Mouse (Mus musculus): Measurements from ENCODE around the gene Fam163a.
"Not testable (repeated sequence)": the region's sequence is repeated elsewhere in the genome, so short reads cannot be mapped to it uniquely, and the experiment has no call there.

Fam163a gene

GRCm38 (mm10) chr1:156084603-156085002, 120.2 kb downstream of the Fam163a start:
- DNase-seq (ENCODE audit: low spot score in 2 of 2): no peak

GRCm38 (mm10) chr1:156077655-156078054, 127.2 kb downstream of the Fam163a start:
- no peak for DNase-seq (ENCODE audit: low spot score in 2 of 2)

GRCm38 (mm10) chr1:156076474-156076873, 128.4 kb downstream of the Fam163a start:
- no peak for DNase-seq (ENCODE audit: low spot score in 2 of 2)

- DNase-seq (ENCODE audit: low spot score in 2 of 2): no peak
Observed at GRCm38 (mm10) chr1:156074575-156074974, 130.3 kb downstream of the Fam163a start.

GRCm38 (mm10) chr1:156073169-156073821, 131.5 kb downstream of the Fam163a start:
- DNase-seq (ENCODE audit: low spot score in 2 of 2): no peak

GRCm38 (mm10) chr1:156070106-156070505, 134.7 kb downstream of the Fam163a start:
- DNase-seq (ENCODE audit: low spot score in 2 of 2): no peak

- no peak for DNase-seq (ENCODE audit: low spot score in 2 of 2)
Observed at GRCm38 (mm10) chr1:156066133-156066532, 138.7 kb downstream of the Fam163a start.

GRCm38 (mm10) chr1:156062193-156062592, 142.6 kb downstream of the Fam163a start:
- DNase-seq (ENCODE audit: low spot score in 2 of 2): no peak

- no peak for DNase-seq (ENCODE audit: low spot score in 2 of 2)
Observed at GRCm38 (mm10) chr1:156058207-156058606, 146.6 kb downstream of the Fam163a start.

GRCm38 (mm10) chr1:156046688-156047087, 158.1 kb downstream of the Fam163a start:
- peak in 1 of 2 experiments; percentile 19 for DNase-seq (ENCODE audit: low spot score in 2 of 2)

- DNase-seq (ENCODE audit: low spot score in 2 of 2): no peak
Observed at GRCm38 (mm10) chr1:156044211-156044611, 160.6 kb downstream of the Fam163a start.

- DNase-seq (ENCODE audit: low spot score in 2 of 2): peak in 1 of 2 experiments; percentile 39
Observed at GRCm38 (mm10) chr1:156043027-156043426, 161.8 kb downstream of the Fam163a start.

- DNase-seq (ENCODE audit: low spot score in 2 of 2): no peak
Observed at GRCm38 (mm10) chr1:156042481-156042880, 162.3 kb downstream of the Fam163a start.

GRCm38 (mm10) chr1:156041451-156042241, 163.2 kb downstream of the Fam163a start:
- no peak for DNase-seq (ENCODE audit: low spot score in 2 of 2)

GRCm38 (mm10) chr1:156040731-156041401, 164.0 kb downstream of the Fam163a start:
- DNase-seq (ENCODE audit: low spot score in 2 of 2): peak; percentile 61 to 84

- not testable (repeated sequence) for DNase-seq (ENCODE audit: low spot score in 2 of 2)
Observed at GRCm38 (mm10) chr1:156039989-156040388, 164.8 kb downstream of the Fam163a start.

- DNase-seq (ENCODE audit: low spot score in 2 of 2): no peak
Observed at GRCm38 (mm10) chr1:156037144-156037583, 167.7 kb downstream of the Fam163a start.

GRCm38 (mm10) chr1:156035930-156036737, 168.7 kb downstream of the Fam163a start, which contains the start of gene Tor1aip1:
TSS of gene Tor1aip1 (minus strand) at chr1:156036480.
- peak; percentile 93 to 98 for DNase-seq (ENCODE audit: low spot score in 2 of 2)

- peak in 1 of 2 experiments; percentile 82 for DNase-seq (ENCODE audit: low spot score in 2 of 2)
Observed at GRCm38 (mm10) chr1:156035269-156035929, 169.4 kb downstream of the Fam163a start, which contains the start of gene Tor1aip2. TSS of gene Tor1aip2 (plus strand) at chr1:156035403.

GRCm38 (mm10) chr1:156034661-156035060, 170.2 kb downstream of the Fam163a start:
- no peak for DNase-seq (ENCODE audit: low spot score in 2 of 2)

GRCm38 (mm10) chr1:156033921-156034320, 170.9 kb downstream of the Fam163a start:
- no peak for DNase-seq (ENCODE audit: low spot score in 2 of 2)
